Mouse (Mus musculus) brain, embryonic 14.5 days (tissue): ENCODE results near the gene Camkk2. TPM values are rescaled to one million over a fixed set of nuclear protein-coding genes. Genes with fewer than 3 reads are reported as not detected.

Source experiments
- DNase-seq: peaks from one replicate; pipeline ENCODE4 v3.0.0-alpha.2; 2011; ENCODE audit warnings: low read depth
- CTCF ChIP-seq: fragments of 200-500 bp; IDR thresholded peaks from 2 replicates; pipeline ENCODE4 v1.5.1; 2012; ENCODE audit warnings: inconsistent platforms, mild to moderate bottlenecking, moderate library complexity, borderline replicate concordance; ENCODE audit not compliant: insufficient read depth, insufficient read length; ENCODE audit errors: extremely low read depth
- POLR2A ChIP-seq: fragments of 200-500 bp; IDR thresholded peaks from 2 replicates; pipeline ENCODE4 v1.6.1; 2012; ENCODE audit warnings: mild to moderate bottlenecking, inconsistent platforms, borderline replicate concordance; ENCODE audit not compliant: poor library complexity, insufficient read depth, insufficient read length, severe bottlenecking; ENCODE audit errors: extremely low read depth
- polyA plus RNA-seq: library from polyadenylated mRNA; depleted of rRNA; stranded (reverse); fragments of >200 nt; gene quantifications from 2 replicates; pipeline ENCODE4 v1.2.3, GENCODE M21; 2012

Gene Camkk2
- polyA plus RNA-seq, 1 experiment: 59.7 TPM

- TF ChIP-seq POLR2A (no peak), CTCF (no peak)
- peak; percentile 30 for DNase-seq
Measured at GRCm38 (mm10) chr5:122778231-122779226, 680 bp downstream of the Camkk2 start.

GRCm38 (mm10) chr5:122777322-122777721 is 1.9 kb downstream of the Camkk2 start:
- TF ChIP-seq CTCF: no peak
- no peak for TF ChIP-seq POLR2A
- DNase-seq: no peak

- TF ChIP-seq POLR2A (no peak), CTCF (no peak)
- no peak for DNase-seq
Measured at GRCm38 (mm10) chr5:122775646-122776286, 3.4 kb downstream of the Camkk2 start.

GRCm38 (mm10) chr5:122774743-122775611 is 4.2 kb downstream of the Camkk2 start:
- no peak for DNase-seq
- no peak for TF ChIP-seq CTCF

DNA sequence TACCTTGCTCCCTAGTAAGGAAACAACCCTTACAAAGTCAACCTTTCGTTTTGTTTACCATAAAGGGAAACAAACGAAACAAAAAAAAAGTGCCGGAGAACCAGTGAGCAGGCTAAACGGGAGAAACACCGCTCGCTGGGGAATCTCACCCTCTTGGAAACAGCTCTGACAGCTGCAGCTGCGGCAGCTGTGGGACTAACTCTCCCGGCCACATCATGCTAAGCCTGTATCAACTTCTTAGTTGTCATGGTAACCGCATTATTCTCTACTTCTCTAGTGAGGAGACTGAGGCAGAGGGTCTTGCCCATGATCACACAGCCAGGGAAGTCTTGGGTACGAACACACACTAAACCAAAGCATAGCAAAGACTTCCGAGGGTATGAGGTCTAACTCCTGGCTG is 5.5 kb downstream of the Camkk2 start:
- TF ChIP-seq POLR2A: no peak
- TF ChIP-seq CTCF: no peak
- DNase-seq: peak; percentile 30

DNA sequence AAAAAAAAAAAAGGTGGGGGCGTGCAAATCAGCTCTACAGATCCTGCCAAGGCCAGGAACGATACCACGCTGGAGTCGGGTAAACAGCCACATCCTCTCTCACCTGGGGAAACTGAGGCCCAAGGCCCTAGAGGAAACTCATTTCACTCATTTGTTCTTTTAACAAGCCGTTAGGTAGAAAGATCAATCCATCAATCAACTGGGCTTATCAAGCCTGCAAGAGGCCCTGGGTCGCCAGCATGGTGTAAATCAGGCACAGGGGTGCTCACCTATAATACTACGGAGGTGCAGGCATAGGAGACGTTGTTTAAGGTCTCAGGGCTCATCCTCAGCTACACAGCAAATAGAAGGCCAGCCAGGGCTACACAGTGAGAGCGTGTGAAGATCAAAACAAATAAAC is 7.8 kb downstream of the Camkk2 start:
- TF ChIP-seq CTCF (no peak), POLR2A (no peak)
- DNase-seq: no peak

GRCm38 (mm10) chr5:122770806-122771261 is 8.4 kb downstream of the Camkk2 start:
- DNase-seq: peak; percentile 33
- no peak for TF ChIP-seq CTCF
- TF ChIP-seq POLR2A: no peak

DNA sequence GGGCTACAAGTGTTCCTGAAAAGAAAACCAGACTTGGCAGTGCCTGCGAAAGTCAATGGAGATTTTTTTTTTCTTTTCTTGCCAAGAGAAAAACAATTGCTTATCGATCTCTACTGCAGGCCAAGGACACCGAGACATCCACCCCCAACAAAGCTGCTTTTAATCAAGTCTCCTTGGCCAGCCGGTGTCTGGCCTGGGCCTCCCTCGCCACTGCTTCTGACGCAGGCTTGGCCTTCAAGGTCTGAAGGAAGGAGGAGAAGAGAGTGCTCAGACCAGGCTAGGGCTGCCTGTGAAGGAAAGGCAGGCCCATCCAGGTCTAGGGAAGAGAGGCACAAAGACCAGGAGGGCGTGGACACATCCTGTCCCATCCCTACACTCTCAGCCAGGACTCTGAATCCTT is 8.9 kb downstream of the Camkk2 start:
- TF ChIP-seq CTCF (no peak), POLR2A (no peak)
- DNase-seq: no peak

DNA sequence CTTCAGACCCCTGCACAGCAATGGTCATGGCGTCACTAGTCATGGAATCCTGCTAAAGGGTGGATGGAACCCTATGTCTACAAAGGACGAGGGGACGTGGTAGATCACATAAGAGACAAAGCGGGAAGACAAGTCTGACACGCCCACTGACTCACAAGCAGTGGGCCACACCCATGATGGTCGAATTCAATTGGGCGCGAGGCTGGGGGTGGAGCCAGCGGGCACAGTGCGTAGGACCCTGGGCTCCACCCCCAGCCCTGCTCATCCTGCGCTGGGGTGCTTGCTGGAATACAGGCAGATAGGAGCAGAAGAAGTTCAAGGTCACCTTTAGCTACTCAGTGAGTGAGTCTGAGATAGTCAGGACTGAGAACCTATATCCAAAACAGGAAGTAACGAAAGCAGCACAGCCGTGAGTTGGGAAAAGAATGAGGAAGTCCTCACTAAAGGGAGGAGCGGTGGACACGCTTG is 10.1 kb downstream of the Camkk2 start:
- no peak for DNase-seq
- TF ChIP-seq POLR2A: no peak
- TF ChIP-seq CTCF: no peak

- DNase-seq: no peak
- TF ChIP-seq CTCF (no peak), POLR2A (no peak)
Measured at GRCm38 (mm10) chr5:122767283-122767682, 11.9 kb downstream of the Camkk2 start.

DNA sequence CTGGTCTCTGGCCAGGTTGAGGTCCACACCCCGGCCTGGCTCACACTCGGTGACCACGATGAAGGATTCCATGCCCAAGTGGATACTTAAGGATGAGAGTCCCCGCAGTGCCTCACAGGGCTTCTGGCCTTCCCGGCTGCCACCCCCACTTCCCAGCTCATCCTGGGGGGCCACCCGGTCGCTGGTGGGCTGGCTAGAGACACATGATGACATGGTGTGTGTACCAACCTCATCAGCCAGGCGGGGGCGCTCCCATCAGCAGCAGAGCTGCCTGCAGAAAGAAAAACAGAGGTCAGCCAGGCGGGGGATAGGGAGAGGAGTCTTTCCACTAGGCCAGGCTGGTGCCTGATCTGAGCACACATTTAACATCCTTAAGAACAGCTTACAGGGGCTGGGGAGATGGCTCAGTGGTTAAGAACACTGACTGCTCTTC is 15.2 kb downstream of the Camkk2 start:
- DNase-seq: no peak
- TF ChIP-seq CTCF: 0 out of 2 replicates have a peak, but pooled peaks have one; percentile 25
- TF ChIP-seq POLR2A: no peak

- DNase-seq: no peak
- no peak for TF ChIP-seq POLR2A
Measured at GRCm38 (mm10) chr5:122763271-122764031, 15.8 kb downstream of the Camkk2 start.
